Mouse (Mus musculus): ENCODE measurements around the gene Otx2.

Otx2 gene

DNA sequence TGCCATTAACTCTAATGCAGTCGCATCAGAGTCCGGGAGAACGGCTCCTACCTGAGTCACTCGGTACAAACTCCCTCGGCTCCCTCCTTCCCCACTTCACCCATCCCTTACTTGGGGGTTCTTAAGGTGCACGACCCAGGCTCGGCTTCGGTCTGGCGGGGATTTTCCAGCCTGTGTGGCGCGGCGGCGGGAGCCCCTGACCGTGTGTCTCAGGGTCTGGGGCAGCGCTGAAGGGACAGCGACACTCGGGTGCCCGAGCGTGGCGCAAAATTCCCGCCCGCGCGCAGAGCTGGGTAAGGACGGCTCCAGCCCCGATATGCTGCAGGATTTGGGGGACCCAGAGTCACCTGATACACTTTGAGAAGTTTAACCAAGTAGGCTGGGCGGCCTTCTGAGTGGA, at the start of gene Otx2:
TSS of gene Otx2 (minus strand) at position 279 of the 400 bp plus-strand sequence.
- no peak for DNase-seq

DNA sequence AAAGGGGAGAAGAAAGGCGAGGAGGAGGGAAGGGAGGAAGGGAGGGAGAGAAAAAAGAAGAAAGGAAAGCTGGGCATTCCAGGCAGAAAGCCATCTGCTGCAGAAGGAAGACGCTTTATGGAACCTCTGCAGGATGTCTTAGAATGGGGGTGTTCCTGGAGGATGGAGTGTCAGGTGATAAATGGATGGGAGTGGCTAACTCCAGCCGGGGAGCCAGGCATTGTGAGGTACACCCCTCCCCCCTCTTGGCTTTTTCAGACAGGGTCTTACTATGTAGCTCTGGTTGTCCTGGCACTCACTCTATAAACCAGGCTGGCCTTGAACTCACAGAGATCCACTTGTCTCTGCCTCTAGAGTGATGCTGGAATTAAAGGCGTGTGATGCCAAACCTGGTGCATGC, 49.1 kb upstream of the Otx2 start:
- DNase-seq: no peak

DNA sequence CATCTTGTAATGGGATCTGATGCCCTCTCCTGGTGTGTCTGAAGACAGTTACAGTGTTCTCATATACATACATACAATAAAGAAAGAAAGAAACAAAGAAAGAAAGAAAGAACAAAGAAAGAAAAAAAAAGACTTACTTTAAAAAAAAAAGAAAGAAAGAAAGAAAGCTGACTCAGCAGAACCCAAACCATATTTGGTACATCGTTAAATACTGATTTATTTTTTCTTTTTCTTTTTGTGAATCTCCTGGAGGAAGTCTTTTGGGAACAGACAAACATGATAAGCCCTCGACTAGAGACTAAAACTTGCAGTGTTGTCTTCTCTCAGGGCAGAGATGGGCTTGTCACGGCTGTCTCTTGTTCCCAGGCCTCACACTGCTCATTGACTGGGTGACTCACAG, 45.7 kb upstream of the Otx2 start:
- DNase-seq: no peak

DNA sequence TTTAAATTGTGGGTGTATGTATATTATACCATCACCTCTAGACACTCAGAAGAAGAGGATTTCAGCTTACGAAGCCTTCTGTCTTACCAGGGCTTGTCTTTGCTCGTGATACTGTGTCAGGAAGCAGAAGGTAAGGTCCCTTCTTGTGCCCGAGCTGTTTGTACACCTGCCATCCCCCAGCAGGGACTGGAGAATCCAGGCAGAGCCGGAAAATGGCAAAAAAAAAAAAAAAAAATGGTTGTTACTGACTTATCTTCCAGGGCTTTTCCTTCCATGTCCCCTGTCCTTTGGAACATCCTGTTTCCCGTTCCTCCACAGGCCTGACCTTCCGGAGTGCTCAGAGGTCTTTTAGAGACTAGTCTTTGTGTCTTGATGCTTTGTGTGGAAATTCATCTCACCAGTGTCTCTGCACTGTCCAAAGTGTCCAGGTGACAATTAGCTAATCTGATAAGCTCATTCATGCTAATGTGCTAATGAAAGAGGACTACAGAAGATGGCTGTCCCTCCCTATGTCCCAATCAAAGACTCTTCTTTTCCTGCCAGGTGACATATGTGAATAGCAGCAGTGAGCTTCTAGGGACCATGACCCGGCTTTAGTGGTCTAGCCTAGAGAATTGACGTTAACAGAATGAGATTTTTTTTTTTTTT, 44.1 kb upstream of the Otx2 start:
- DNase-seq: no peak

DNA sequence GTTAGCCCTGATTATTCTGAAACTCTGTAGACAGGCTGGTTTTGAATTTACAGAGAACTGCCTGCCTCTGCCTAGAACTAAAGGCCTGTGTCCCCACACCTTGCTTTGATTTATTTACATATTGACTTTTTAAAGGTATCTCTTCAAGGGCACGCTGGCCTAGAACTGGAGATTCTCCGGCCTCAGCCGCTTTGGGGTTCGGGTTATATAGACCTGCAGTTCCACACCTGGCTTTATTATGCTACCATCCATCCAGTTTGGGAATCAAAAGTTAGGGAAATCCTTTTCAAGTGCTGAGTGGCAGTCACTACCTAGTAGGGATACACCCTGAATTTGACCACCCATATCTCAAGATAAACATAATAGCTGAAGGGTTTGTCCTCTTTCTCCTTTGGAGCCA, 42.8 kb upstream of the Otx2 start:
- no peak for DNase-seq

DNA sequence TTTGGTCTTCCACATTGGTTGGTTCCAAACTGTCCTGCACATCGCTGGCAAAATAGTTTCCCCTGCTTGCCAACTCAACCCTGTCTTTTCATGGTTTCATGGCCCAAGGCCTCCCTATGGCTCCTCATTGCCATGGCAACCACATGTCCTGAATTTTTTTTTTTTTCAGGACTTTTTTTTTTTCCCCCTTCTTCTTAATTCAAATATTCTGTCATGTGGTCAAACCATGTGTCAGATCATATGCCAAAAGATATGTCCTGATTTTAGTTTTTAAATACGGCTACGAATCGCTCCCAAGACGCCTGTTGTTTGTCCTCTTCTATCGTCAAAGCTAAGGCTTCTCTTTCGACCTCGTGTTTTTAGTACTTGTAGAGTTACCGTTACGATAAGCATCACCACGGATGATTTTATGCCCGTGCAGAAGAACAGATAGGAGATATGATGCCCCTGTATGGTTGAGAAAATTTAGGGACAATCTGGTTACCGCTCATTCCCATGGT, 37.3 kb upstream of the Otx2 start:
- no peak for DNase-seq

DNA sequence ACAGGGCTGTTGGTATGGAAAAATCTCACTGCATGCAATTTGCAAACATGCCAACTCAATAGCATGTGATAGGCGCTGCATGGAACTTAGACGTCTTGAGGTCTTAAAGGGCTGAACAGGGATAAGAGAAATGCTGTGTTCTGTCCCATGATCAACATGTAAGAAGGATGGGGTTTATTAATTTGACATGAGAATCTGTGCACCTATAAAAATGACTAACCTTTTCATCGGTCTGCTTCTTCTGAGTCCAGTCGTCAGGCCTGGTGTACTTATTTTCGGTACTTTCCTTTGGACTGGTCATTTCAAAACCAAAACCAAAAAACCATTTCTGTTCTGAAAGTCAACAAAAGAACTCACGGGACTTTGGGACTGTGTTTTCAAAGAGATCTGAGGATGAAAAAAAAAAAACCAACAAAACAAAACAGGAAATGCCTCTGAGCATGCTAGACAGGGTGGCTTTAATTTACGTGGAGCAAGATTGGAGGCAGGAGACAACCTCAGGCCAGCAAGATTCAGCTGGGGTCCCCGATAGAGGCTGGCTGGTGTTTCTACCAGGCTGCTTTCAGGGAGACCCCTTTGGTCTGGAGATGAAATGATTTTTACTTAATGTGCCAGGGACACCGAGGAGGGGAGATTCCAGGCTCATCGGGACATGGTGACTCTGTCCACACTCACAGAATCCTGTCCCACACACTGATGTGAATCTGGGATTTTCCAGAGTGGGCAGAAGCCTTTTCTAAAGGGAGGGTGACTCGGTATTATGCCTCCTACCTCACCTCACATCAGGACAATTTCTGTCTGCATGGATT, 36.6 kb upstream of the Otx2 start:
- no peak for DNase-seq

DNA sequence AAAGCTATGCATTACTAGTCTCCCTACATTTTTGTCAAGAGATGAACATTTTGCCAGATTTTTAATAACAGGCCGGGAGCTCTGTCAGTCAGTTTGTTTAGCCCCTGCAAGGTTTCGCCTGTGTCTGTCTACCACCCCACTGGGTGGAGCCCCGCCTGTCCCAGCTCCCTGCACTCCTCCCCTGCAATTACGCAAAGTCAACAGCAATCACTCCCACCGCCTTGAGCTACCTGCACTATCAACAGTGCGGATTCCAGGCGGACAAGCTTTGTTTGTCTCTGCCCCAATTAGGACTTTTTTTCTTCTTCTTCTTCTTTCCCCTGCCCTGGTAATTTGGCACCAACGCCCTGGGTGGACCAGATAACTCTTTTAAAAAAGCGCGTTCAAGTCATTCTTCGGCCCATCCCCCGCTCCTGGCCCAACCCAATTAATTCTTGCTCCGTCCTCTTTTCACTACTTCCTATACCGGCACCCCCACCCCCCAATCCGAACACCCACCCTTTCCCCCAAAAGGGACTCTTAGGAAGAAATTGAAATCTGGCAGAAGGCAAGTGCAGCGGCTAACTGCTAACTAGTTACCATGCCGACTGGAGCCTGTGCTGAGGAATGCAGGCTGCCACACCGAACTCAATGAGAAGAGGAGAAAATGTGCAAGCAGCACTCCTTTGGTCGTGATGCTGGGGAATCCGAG, 35.9 kb upstream of the Otx2 start:
- DNase-seq: no peak

DNA sequence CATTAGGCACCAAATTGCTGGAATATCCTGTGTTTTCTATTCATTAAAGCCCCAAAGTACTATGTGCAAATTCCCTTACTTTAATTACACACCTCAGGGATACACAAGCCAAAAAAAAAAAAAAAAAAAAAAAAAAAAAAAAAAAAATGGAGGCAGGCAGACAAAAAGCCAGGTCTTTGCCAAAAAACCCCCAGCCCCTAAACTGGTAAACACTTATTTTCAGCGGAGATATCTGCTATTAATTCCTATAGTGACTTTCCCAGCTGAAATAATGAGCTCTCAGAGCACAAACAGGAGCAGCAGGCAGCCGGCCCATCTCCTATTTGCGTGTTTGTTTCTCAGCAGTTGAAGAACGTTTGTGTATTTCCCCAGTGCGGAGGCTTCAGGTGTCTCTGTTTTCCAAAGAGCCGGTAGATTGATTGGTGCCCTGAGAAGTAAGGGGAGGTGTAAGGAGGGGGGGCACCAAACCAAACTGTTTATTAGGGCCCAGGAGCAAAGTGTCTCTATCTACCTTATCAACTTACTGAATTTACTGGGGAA, 34.3 kb upstream of the Otx2 start:
- no peak for DNase-seq

DNA sequence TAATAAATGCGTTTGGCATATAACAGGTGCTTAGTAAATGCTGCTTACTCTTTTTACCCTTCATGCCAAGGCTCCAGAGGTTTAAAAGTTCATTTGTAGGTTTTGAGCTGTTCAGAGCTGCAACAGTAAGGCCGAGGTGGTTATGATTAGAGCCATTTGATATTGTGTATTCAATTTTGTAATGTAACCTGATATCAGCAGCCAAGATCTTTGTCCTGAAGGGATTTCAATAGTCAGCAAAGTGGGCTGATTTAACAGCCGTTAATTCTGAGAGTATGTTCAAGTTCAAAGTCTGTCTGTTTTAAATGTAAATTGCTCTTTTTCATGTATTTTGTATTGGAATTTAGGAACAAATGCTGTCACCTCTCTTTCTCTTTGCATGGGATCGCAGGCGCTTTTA, 33.8 kb upstream of the Otx2 start:
- DNase-seq: no peak

DNA sequence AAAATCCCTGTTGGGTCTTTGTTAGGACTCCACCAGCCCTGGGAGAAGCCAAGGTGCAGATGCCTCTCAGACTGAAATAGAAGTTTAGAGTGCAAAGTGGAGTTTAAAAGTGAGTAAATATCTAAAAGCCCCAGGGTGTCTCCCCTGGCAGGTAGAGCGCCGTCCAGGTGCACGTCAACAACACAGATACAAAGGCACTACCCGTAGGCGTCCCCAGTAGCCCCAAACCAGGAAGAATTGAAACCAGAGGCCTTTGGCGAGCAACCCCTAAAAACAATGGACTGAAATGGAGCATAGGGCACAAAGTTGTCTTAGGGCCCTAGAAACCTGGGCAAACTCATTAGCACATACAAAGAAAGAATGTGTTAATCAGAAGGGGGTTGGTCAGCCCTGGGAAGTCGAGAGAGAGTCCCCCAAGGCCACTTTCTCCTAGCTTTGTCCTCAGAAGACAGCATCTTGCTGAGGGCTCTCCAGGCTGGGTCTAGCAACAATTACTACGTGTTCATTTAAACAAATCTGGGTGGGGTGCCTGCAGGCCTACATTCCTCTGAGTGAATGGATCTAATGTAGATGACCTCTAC, 27.3 kb upstream of the Otx2 start:
- DNase-seq: no peak

DNA sequence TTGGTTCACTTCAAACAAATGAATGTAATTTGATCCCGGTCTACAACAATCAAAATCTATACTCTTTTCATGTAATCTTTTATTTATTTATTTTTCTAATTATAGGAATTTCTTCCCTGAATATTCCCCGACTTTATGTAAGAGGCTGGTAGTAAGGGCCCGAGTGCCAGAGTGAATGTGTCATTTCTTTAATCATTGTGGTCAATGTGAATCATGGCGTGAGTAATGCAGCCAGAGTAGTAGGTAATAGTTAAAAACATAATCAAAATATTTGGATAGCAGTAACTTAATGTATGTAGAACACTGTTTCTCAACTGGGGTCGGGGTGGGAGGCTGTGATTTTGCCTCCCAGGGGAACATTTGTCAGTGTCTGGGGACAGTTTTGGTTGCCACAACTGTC, 6.0 kb upstream of the Otx2 start:
- DNase-seq: no peak

DNA sequence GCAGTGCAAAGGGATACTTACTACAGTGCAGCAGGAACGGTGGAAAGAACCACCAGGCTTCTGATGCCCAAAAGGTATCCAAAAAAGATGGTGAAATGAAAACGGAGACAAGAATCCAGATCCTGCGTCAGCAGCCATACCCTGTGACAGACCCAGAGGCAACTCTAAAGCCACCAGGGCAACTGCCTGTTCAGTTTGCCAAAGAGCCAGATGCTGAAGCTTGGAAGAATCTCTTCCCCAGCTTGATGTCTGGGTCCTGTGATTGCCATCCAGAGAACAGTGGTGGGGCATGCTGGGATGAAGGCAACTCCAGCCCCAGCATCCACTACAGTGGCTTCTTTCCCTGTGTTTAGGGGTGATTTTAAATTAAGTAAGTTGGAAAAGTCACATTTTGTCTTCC, 5.1 kb upstream of the Otx2 start:
- DNase-seq: no peak

DNA sequence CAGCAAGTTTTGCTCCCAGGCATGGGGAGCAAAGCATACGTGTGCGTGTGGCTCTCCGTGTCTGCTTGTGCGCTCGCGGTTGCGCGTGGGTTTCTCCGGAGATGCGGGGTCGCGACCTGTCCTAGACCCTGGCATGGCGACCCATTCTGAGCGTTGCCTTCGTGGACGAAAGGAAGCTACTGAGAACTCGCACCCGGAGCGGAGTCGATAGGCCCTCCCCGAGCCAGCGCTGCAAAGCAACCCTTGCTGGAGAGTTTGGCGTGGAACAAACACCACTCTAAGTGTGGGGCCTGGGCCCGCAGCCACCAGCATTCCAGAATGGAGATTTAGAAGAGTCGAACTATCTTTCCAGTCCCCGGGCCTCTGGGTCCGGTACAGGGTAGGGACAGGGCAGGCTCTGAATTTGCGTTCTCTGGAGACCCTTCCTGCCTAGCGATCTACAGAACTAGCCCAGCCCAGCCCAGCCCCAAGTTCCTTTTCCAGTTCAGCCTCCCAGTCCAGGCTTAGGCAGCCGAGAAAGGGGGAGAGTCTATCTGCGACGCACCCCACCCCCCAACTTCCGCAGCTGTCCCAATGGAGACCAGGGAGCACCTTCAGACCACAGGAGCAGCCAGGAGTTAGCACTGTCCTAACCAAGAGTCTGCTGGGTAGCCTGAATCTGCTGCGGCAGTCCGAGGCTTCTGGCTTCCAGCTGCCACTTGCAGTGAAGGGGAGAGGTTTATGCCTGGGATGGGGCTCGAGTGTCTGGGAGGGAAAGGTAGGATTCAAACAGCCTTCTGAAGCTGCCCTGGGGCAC, 615 bp upstream of the Otx2 start:
- no peak for DNase-seq

DNA sequence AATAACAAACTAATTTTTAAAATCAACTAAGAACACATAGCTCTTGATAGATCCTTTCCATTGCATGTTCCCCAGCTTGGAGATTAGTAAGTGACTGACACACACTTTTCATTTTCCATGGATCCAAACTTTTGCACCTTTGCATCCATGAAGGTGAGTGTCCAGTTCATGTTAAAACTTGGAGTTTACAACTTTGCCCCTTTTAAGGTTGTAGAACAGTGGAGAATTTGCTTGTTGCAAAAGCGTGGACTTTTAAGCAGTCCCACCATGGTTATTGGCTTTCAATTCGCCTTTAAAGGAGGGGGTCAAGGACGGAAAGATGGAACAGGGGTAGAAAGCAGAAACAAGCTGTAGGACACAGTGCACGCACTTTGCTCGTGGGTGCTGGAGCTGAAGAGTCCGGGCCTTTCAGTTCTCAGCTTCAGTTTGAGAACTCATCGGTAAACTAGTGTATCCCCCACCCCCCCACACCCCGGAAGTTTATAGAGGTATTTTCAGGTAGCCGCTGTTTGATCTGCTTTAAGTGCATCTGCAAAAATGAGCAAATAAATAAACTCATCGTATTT, 925 bp downstream of the Otx2 start:
- no peak for DNase-seq

DNA sequence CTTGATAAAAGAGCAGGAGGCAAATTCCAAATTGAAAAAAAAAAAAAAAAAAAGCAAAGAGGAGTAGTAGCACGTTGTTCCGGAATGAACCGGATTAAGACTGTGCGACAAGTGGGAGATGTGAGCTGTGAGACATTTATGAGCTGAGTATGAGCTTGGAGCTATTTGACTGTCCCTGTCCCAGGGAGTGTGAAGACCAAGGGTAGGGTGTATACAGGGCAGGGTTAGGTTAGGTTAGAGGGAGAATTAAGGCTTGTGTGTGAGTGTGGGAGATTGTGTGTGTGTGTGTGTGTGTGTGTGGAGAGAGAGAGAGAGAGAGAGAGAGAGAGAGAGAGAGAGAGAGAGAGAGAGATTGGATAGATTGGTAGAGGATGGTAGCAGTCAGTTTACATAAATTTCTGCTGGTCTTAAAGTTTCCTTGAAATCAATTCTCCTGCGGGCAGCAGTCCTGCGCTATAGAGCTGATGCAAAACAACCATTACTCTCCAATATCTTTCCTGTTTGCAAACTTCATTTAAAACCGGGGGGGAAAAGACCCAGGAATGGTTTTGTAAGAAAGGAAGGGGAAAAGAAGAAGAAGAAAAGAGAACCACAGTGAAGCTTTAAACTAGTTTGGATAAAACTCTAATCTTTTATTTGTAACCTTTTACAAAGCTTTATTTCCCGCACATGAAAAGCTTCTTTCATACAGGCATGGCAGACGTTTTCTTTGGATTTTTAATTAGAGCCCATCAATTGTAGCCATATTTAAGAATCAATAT, 2.0 kb downstream of the Otx2 start:
- no peak for DNase-seq

DNA sequence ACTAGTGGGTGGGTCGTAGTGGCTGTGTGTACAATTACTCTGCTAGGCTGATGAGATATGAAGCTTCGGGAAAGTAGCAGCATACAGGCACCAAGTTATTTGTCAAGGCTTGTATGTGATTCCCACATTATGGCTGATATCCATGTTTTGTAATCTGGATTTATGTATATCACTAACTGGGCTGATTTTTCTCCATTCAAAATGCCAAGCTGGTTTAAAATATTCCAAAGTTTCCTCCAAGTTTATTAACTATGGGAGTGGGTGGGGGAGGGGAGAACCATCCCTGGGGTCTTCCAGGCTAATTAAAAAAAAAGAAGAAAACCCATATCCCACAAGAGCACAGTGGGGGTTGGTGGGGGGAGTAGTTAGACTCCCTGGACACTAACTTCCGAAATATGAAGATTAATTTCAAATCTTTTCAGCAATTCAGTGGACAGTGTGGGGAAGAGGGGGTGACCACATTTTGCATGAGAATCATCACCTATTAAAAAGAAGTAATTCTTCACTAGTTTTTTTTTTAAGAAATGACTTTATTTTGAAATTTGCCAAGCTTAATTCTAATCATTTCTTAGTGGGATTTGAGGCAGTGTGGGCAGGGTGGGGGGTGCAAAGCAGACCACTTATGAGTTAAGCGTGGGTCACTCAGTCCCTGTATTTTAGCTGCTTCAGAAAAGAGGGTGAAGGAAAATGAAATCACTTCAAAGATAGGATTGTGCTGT, 2.7 kb downstream of the Otx2 start:
- no peak for DNase-seq

DNA sequence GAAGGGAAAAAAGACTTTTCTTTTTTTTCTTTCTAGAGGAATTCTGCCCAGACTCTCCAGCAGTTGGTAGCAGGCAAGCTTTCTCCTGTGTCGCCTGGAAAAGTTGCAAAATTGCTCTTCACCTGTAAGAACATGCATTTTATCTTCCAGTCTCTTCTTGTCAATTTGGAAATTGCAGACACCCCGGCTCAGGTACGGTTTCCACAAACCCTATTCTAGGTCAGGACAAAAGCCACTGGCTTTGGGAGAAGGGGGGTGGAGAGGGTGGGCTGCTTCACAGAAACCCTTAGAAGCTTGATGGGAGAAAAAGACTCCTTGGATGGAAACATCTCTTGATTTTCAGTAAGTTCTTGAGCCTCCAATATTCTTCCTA, 3.4 kb downstream of the Otx2 start:
- DNase-seq: no peak

DNA sequence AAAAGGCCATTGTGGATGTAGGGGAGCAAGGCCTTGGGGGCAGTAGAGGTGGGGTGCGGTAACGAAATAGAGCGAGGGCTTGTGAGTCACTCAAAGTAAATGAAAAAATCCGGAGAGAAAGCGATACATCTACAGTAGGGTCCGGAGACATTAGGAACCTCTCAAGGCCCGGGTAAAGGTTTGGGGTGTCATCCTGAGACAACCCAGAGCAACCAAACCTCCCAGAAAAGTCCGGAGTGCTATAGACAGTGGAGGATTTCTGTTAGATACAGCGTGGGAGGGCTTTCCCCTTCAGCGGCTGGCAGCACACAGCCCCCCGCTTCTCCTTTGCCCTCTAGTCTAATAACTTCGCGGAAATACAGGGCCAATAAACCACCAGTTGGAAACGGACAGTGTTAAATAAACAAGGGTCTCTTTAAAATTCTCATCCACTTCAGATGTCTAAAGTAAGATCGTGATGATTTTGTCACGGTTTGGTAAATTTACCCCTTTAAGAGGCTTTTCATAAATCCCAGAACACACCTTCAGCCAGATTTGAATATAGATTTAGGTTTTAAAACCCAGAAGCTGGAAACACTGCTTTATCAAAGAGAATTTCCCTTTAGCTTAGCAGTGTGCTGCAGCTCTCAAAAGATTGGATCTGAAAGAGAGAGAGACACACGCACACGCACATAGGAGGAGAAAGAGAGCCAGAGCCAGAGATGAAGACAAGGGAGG, 3.9 kb downstream of the Otx2 start:
- no peak for DNase-seq

DNA sequence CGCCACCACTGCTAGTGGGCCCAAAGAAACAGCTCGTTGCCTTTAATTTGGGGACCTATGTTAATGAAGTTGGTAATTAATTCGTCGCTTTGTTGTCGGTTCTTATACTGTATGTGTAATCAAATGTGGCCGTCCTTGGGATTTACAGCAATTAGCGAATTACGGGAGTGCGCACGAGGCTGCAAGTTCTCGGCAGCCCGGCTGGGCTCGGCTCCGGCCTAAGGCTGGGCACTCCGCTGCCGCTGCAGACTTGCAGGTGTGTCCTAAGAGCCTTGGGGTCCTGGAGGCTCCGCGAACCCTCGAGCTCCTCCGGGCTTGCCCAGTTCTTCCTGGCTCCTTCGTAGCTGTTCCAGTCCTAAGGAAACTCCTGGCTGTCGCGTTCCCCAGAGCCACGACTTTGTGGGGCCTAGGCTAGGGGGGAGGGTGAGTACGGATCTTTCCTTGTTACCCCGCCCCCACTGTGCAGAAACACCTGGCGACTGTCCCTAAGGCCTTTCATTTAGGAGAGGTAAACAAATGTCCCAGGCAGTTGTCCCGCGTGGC, 4.8 kb downstream of the Otx2 start:
- no peak for DNase-seq
